Mouse (Mus musculus): ENCODE data around the gene Gm28374.

DNA sequence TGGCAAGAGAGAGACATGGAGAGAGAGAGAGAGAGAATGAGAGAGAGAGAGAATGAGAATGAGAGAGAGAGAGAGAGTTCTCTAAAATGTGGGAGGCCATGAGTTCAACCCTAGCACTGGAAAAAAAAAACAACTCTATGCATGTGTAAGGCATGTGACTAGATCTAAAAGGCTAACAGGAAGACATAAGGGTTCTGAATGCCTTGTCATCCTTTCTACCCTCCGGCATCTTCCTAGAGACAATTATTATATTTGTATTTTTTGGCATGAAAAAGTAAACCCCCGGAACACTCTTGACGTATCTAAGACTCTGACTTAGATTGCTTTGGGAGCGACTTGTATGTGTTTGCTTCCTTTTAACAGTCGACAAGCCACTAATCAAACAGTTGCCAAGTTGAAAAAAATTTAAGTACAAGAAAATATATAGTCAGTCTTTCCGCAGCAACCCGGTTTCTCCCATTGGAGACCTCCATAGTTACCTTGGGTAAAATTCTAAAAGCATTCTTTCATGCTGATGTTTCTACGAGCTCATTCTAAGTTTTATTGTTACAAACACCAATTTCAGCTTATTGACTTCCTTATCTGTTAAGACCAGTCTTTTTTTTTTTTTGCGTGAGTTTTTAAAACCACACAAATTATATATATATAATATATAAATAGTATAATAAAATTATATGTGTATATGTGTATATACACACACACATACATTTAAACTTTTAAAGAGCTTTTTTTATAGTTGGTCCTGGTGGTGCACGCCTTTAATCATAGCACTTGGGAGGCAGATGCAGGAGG, 44.9 kb upstream of the Gm28374 start:
- TF ChIP-seq CTCF (IDR thresholded peaks at IDR 0.05; ENCODE audit: control insufficient read depth, insufficient read depth, insufficient replicate concordance, low read depth, low read length) (no peak), POLR2A (IDR thresholded peaks at IDR 0.05; ENCODE audit: control insufficient read depth, low read depth, low read length) (no peak)
